Mouse (Mus musculus) kidney, postnatal 14 days (tissue): ENCODE results near the gene Tpx2.
A peak's percentile ranks its signal among the peaks of the same experiment; 100 is the strongest.

Experiments
- DNase-seq: peaks from one replicate; pipeline ENCODE4 v3.0.0; 2022; ENCODE audit warnings: mixed read lengths

Gene Tpx2

DNA sequence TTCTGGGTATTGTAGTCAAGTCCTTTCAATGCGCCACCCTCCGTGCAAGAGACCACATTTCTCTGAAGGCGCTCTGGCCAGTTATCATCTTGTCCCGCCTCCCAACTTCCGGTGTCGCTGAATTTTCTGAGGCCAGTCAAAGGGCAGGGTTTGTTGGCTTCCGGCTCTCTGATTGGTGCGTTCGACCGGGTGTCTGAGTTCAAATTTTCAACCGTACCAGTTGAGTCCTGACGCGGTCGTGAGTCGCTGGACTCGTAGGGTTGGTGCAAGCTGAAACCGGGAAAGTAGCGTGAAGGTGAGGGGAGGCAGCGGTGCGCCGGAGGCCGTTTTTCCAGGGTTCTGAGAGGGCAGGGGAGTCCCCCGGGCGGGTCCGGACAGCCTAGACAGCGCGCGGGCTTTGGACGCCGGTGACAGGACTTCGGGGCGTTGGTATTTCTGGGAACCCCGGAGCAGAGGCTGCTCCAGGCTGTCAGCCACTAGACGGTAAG is at the start of gene Tpx2:
TSS of gene Tpx2 (plus strand) at position 150 of the 488 bp plus-strand sequence.
- peak; percentile 99 for DNase-seq

GRCm38 (mm10) chr2:152799954-152800761 is 47.6 kb upstream of the Tpx2 start:
- no peak for DNase-seq

DNA sequence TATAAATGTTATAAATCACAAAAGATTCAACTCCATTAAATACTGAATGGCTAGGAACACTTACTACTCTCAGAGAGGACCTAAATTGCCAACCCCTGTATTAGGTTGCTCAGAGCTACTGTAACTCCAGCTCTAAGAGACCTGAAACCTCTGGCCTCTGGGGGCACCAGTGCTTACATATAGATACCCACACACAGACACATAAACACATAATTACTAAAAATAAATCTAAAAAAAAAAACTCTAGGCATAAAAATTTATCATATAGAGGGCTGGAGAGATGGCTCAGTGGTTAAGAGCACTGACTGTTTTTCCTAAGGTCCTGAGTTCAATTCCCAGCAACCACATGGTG is 47.0 kb upstream of the Tpx2 start:
- DNase-seq, result no peak

GRCm38 (mm10) chr2:152802303-152802702 is 45.5 kb upstream of the Tpx2 start:
- DNase-seq, result no peak

- no peak for DNase-seq
Measured at GRCm38 (mm10) chr2:152803081-152803480, 44.7 kb upstream of the Tpx2 start.

DNA sequence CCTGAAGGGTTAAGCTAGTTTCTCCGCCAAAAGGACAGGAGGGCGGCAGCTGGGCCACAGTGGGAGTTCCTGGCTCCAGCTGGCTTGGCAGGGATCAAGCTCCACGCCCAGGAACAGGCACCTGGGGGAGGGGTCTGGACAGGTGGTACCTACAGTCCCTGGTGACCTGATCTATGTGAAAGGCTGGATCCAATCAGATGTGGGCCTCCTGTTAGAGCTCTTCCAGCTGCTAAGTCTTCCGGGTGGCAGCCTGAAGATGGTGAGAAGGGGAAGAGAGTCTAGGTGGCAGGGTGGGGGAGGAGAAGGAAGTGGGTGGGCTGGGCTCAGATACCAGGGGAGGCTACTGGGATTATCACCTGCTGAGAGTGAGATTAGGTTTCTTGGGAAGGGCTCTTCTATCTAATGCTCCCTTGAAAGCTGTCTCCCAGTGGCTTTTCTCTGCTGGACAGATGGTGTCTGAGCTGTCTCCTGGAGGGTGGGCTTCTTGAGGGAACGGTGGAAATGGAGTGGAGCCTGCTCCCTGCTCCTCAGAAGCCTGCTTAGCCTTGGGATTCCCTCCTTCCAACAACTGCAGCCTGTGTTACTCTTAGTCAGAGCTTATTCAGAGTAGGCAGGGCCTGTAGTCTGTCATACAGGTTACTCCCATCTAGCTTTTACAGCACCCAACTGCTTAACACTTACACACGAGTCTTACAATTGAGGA is 43.2 kb upstream of the Tpx2 start:
- DNase-seq, result peak; percentile 75

DNA sequence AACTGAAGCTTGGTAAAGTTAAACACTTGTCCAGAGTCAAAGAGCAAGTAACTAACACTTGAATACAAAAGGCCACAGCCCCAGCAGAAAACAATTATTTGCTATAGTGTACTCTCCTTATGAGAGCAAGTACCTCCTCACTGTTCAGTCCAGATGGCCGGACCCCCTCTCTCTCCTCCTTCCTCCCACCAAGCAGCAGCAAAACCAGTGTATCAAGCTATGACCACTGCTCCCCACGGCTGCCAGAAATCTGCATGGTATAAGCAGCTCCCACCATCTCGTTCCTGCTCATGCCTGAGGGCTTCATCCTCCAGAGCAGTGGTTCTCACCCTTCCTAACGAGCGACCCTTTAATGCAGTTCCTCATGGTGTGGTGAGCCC is 42.7 kb upstream of the Tpx2 start:
- DNase-seq, result no peak

DNA sequence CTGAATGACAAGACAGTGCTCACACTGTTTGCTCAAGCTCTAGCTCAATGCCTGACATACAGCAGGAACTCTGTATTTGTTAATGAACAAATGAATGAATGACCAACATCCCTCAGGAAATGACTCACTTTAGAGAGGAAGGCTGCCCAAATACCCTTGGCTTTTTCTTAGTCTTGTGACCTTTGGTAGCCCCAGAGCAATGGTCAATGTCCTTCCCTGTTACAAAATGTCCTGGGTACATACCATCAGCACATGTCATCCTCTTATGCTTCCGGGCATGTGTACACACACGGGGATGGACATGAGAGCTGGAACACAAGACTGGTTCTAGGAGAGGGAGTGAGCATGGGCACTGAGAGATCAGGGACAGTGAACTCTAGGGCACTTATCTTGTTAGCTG is 41.7 kb upstream of the Tpx2 start:
- peak; percentile 58 for DNase-seq

GRCm38 (mm10) chr2:152808178-152808577 is 39.6 kb upstream of the Tpx2 start:
- DNase-seq, result no peak

GRCm38 (mm10) chr2:152810158-152810941 is 37.4 kb upstream of the Tpx2 start:
- DNase-seq, result no peak

- DNase-seq, result peak; percentile 49
Measured at GRCm38 (mm10) chr2:152811336-152812165, 36.2 kb upstream of the Tpx2 start.

DNA sequence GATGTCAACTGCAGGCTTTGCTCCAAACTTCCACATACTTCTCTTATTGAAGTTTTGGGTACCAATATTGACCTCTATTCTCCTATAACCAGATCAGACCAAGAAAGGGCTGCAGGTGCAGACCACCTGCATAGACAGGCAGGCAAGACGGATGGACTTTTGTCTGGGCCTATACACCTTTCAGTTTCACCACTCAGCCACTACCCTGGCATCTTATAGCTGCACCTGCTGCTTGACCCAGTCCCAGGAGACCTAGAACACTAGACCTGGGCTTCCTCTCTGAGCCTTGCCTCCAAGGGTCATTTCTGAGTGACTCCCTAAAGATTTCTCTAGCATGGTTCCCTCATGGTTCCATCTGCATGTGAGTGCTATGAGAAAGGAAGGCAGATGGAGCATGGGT is 34.5 kb upstream of the Tpx2 start:
- no peak for DNase-seq

DNA sequence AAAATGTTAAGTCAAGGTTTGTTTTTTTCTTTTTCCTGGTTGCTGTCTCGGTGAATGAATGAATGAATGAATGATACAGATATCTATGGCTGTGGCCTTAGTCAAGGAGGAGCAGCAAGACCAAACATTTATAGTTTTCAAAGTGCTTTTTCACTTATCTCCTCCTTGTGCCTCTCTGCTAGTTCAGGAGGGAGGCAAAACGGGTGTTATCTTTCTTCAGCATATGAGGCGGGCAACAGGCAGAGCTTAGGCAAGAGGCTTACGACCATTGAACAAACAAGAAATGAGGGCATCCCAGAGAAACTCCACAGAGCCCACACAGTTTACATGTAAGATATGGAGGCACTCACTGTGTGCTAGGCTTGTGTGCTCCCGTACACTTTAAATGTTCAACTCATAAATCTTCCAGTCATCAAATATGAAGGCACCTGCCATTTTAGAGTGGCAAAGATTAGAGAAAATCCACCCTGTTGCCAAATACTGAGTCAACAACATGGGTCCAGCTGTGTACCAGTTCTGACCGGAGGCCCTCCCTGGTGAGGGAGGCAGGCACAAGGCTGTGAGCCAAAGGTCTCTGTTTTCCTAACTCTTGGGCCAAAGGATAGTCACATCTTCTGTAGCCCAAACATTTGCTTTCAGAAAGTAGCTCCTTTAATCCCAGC is 33.4 kb upstream of the Tpx2 start:
- DNase-seq, result peak; percentile 71

DNA sequence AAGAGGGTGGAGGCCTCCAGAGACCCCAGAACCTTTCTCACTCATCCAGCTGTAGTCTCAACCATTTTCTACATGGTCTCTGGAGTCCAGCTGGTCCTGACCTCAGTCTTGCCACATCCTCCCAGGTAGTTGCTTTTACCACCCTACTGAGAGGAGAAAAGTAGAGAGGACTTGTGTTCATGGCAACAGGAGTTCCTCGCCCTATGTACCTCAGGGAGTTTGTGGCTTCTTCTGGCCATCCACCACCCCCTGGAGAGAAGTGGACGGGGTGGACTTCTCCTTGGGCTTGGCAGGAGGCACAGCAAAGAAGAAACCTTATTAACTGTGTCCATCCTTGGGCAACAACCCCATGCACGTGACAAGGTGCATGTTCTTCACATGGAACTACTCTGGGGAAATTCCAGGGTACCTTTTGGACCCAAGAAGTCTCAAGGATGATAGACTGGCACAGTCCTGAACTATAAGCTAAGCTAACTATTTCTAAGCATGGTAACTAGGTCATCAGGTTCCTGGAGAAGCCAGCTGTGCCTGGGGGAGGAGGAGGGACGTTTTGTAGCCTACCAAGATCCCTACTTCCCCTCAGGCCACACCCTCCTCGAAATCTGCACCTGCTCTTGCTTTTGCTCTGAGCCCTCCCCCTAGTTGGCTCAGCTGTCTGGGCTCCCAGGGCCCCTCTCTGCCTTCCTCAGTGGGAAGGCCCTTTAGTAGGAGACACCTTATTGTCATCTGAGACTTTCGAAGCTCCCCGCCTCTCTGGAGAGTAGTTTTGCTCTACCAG is 31.7 kb upstream of the Tpx2 start:
- DNase-seq, result peak; percentile 75

DNA sequence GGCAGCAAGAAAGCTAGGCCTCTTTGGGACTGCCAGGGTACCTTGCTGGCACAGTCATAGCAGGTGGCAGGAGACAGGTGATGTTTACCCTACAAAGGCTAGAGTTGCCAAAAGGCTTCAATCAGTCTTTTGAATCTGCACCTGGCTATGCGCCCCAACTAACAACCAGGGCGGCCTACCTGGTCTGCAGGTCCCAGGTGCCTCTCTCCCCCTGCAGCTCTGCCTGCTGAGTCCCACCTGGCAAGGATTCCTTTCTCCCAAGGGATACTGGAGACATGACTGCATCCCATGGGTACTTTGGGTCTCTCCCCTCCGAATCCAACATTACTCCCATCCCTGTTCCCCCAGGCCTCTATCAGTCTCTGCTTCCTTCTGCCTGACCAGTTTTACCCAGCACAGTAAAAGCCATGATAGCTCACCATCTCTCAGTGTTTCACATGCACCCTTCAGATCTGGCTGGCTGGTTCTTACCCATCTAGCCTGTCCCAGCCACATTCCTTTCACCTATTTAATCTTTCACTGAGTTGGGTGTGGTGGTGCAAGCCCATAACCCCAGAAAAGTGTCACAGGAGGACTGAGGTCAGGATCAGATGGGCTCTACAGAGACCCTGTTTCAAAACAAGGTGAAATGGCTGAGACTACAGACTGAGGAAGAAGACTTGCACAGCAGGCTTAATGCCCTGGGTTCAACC is 31.0 kb upstream of the Tpx2 start:
- DNase-seq, result peak; percentile 39

- DNase-seq, result peak; percentile 73
Measured at GRCm38 (mm10) chr2:152817596-152818291, 30.0 kb upstream of the Tpx2 start.

DNA sequence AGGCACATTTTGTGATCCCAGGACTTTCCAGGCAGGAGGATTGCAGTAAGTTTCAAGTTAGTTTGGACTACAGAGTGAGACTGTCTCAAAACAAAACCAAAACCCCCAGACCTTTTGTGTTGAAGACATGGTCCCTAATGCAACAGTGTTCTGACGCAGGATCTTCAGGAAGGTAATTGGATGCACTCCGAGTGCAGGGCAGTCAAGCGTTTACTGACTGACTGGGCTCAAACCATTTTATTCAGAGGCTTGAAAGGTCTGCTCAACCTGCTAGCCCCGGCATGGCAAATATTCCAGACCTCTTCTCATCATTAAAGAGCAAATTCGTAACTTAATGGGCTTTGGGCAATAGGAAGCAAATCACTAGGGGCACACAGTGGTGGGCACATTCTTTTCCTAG is 29.1 kb upstream of the Tpx2 start:
- peak; percentile 63 for DNase-seq

DNA sequence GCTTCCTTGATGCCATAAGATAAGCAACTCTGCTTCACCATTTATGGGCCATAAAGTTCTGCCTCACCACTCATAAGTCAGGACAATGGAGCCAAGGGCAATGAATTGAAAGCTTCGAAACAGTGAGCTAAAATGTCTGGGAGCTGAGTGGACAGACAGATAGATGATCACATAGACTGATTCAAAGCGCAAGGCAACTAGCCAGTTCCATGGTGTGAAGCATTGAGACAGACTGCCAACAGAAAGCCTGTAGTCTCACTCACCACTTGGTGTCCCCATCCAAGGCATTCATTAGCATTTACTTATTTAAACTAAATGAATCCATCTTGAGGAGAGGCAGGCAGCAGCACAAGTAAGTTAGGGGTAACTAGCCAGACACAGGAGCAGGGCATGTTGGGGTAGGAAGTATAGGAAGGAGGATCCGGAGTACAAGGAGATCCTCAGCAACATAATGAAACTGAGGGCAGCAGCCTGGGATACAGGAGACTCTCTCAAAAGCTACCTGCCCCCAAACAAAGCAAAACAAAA is 28.6 kb upstream of the Tpx2 start:
- no peak for DNase-seq

GRCm38 (mm10) chr2:152819926-152820325 is 27.8 kb upstream of the Tpx2 start:
- no peak for DNase-seq

GRCm38 (mm10) chr2:152820369-152820768 is 27.4 kb upstream of the Tpx2 start:
- peak; percentile 82 for DNase-seq
